Mouse (Mus musculus): ENCODE measurements around the gene Peli1. TPM values are rescaled to one million over a fixed set of nuclear protein-coding genes. Genes with fewer than 3 reads are reported as not detected.
A peak's percentile ranks its signal among the peaks of the same experiment; 100 is the strongest.

Peli1 gene
- total RNA-seq, 2 experiments from 2014 or later: 13.1 to 15.2 TPM

DNA sequence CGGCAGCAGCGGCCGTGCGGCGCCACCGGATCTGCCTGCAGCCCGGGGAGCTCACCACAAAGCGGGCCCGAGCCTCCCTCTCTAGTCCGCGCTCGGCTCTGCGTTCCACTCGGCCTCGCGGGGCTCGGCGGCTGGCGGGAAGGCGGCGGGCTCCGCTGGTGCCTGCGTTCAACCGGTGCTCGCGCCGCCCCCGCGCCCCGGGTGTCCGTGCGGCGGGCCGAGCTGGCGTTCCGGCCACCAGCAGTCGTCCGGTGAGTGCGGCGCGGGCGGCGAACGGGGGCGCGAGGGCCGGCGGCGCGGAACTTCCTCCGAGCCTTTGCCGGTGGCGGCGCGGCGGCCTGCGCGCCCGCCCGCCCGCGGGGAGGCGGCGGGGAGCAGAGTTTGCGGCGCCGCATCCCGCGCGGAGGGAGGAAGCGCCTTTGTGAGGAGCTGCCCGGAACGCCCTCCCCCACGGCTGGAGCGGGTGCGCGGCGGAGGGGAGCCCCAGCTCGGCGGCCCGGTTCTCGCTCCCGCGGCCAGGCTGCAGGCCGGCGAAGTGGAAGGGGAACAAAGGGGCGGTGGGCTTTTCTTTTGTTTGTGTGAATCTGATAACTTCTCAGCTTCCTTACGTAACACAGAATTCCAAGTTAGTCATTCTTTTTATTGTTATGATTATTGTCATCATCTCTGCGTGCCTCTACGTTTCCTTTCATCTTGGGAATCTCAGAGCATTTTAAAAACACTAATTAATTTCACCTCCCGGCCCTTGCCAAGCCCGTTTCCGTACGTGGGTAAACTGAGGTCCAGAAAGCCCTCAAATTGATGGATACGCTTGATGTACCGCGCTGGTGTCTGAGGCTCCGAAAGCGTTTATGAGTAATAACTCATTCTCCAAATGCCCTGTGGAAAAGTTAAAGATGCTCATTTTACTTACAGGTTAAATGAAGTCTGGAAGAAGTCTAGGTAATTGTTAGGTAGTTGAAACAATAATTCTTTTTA lies 626 bp downstream of the Peli1 start:
- peak; percentile 34; the same call in 1 of the 2 replicates for ATAC-seq (replicated peaks; ENCODE audit: low FRiP score, low TSS enrichment, poor library complexity, severe bottlenecking)

GRCm38 (mm10) chr11:21092621-21093020 lies 1.5 kb downstream of the Peli1 start:
- ATAC-seq (replicated peaks; ENCODE audit: low FRiP score, low TSS enrichment, poor library complexity, severe bottlenecking): no peak

- ATAC-seq (replicated peaks; ENCODE audit: low FRiP score, low TSS enrichment, poor library complexity, severe bottlenecking): no peak
Observed at GRCm38 (mm10) chr11:21093081-21093815, 2.2 kb downstream of the Peli1 start.

DNA sequence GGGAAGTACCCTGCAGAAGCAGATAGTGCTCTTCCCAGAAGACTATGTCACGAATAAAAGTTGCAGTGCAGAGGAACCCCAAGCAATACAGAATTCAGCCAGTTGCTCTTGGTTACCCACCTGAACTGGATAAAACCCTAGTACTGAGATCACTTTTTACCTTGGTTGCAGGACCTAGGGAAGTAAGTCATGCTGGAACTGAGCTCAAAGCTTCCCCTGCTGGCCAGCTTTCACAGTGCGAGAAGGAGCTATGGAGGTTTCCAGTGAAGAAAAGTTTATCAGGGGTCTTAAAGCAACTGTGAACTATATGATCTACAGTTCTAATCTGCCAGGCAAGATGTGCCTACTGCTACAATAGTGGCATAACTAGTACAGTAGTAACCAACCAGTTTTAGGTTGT lies 5.5 kb downstream of the Peli1 start:
- peak; percentile 44; the same call in 1 of the 2 replicates for ATAC-seq (replicated peaks; ENCODE audit: low FRiP score, low TSS enrichment, poor library complexity, severe bottlenecking)

GRCm38 (mm10) chr11:21098457-21098856 lies 7.4 kb downstream of the Peli1 start:
- peak; percentile 29 for ATAC-seq (replicated peaks; ENCODE audit: low FRiP score, low TSS enrichment, poor library complexity, severe bottlenecking)

- no peak for ATAC-seq (replicated peaks; ENCODE audit: low FRiP score, low TSS enrichment, poor library complexity, severe bottlenecking)
Observed at GRCm38 (mm10) chr11:21100704-21101103, 9.6 kb downstream of the Peli1 start.

GRCm38 (mm10) chr11:21101286-21101685 lies 10.2 kb downstream of the Peli1 start:
- ATAC-seq (replicated peaks; ENCODE audit: low FRiP score, low TSS enrichment, poor library complexity, severe bottlenecking): no peak

GRCm38 (mm10) chr11:21102273-21103005 lies 11.3 kb downstream of the Peli1 start:
- ATAC-seq (replicated peaks; ENCODE audit: low FRiP score, low TSS enrichment, poor library complexity, severe bottlenecking): no peak

DNA sequence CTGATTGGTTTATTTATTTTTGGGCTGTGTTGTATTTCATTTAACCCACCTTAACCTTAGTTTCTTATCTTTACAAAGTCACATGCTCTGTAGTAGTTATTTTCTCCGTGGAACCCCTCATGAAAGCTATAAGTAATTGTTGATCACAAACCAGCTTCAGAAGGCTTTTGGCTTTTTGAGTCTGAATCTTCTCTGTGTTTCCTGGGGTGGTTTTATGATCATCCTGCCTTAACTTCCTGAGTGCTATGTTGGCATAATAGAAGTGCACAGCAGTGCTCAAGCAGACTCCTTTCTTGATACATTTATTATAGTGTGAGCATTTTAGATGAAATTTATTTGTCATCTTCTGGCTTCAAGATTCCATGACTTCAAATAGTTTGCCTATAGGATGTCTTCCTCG lies 12.1 kb downstream of the Peli1 start:
- no peak for ATAC-seq (replicated peaks; ENCODE audit: low FRiP score, low TSS enrichment, poor library complexity, severe bottlenecking)

GRCm38 (mm10) chr11:21105393-21105792 lies 14.3 kb downstream of the Peli1 start:
- ATAC-seq (replicated peaks; ENCODE audit: low FRiP score, low TSS enrichment, poor library complexity, severe bottlenecking): peak; percentile 82

DNA sequence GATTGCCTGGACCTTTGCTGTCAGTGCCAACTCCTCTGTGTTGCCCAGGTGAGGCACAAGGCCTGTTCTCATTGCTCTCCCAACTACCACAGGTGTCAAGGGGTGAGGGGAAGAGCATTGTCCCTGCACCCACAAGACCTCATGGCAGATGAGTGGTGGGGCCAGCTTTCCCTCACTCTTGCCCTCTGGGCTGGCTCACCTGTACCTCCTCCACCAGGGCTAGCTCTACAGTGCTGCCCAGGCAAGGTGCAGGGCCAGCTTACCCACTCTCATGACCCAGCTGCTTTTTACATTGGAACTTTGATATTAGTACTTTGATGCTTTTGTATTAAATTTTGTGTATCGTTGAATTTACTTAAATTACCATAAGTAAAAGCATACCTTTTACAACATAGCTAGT lies 16.0 kb downstream of the Peli1 start:
- ATAC-seq (replicated peaks; ENCODE audit: low FRiP score, low TSS enrichment, poor library complexity, severe bottlenecking): no peak

GRCm38 (mm10) chr11:21109279-21109678 lies 18.2 kb downstream of the Peli1 start:
- ATAC-seq (replicated peaks; ENCODE audit: low FRiP score, low TSS enrichment, poor library complexity, severe bottlenecking): no peak

- ATAC-seq (replicated peaks; ENCODE audit: low FRiP score, low TSS enrichment, poor library complexity, severe bottlenecking): no peak
Observed at GRCm38 (mm10) chr11:21114516-21114915, 23.4 kb downstream of the Peli1 start.

DNA sequence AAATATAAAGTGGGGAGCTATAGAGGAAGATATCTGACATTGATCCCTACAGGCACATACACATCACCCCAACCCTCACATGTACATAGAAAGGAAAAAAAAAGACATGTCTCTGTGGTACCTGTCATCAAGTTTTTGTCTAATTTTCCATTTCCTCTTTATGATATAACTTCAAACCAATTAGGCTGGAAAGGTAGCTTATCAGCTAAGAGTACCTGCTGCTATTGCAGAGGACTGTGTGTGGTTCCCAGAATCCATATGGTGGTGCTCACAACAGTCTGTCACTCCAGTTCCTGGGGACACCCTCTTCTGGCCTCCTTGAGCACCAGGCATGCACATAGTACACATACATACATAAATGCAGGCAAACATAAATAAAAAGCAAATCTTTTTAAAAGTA lies 24.7 kb downstream of the Peli1 start:
- no peak for ATAC-seq (replicated peaks; ENCODE audit: low FRiP score, low TSS enrichment, poor library complexity, severe bottlenecking)

- no peak for ATAC-seq (replicated peaks; ENCODE audit: low FRiP score, low TSS enrichment, poor library complexity, severe bottlenecking)
Observed at GRCm38 (mm10) chr11:21116623-21117295, 25.7 kb downstream of the Peli1 start.

DNA sequence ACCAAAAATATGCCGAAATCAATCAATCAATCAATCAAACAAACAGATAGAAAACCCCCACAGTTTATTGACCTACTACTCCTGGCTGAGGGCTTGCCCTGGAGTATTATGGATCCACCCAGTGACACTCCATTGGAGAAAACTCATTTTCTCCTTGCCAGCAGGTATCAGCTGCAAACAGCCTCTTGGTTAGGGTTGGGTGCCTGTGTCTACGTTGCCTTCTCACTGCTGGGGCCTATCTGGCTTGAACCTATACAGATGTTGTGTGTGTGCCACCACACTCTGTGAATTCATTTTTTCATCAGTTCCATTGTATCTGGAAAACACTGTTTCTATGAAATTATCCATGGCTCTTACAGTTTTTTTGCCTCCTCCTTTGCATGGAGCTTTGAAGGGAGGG lies 30.6 kb downstream of the Peli1 start:
- peak; percentile 74 for ATAC-seq (replicated peaks; ENCODE audit: low FRiP score, low TSS enrichment, poor library complexity, severe bottlenecking)

- ATAC-seq (replicated peaks; ENCODE audit: low FRiP score, low TSS enrichment, poor library complexity, severe bottlenecking): 0 out of 2 replicates have a peak, but pooled peaks have one; percentile 34
Observed at GRCm38 (mm10) chr11:21122399-21122798, 31.3 kb downstream of the Peli1 start.

DNA sequence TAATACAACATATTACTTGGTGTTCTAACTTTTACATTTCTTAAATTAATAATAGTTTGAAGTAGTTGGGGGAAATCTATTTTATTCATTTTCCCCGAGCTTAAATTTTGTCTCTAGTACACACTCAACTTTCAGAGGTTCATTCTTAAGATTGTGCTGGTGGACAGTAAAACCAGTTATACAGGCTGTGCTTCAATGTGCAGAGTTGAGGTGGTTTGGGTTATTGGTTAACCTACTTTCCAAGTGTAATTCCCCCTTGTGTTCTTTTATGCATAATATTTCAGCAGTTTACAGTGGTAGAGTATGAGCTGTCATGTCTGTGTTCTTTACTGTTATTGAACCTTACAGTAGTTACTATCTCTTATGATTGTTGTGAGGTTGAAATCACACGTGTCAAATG lies 40.6 kb downstream of the Peli1 start:
- no peak for ATAC-seq (replicated peaks; ENCODE audit: low FRiP score, low TSS enrichment, poor library complexity, severe bottlenecking)

DNA sequence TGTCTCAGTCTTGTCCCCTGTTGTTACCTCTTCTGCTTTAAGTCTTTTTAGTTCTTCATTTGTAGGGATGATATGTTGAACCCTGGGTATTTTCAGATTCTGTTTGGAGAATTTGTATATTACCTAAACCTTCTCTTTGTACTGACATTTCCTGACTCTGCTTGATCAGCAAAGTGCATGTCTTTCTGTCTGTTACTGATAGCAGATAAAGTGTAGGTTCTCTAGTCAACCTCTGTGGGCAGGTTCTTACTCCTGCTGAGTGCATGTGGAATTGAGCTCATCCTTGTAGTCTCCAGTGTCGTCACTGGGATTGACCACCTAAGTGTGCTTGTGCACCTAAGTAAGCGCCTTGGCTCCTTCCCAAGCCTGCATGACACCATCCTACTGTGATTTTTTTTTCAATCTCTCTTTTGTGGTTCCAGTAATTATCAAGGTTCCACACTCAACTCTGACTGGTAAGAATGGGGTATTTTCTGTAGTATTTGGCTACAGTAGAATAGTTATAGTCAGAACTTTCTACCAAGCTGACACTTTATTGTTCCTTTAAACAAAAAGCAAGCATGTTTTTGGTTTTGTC lies 43.9 kb downstream of the Peli1 start:
- ATAC-seq (replicated peaks; ENCODE audit: low FRiP score, low TSS enrichment, poor library complexity, severe bottlenecking): peak; percentile 96
